Mouse (Mus musculus) kidney, postnatal 36 days (tissue): ENCODE measurements around the gene Trim41.
"Not testable (repeated sequence)": the region's sequence is repeated elsewhere in the genome, so short reads cannot be mapped to it uniquely, and the experiment has no call there.

Source experiments
- DNase-seq, 2 experiments: peaks; one replicate each; pipeline ENCODE4 v3.0.0; 2021 to 2022; ENCODE audit warnings: mixed read lengths in 2 of 2

The Trim41 gene

GRCm38 (mm10) chr11:48837310-48838180, 20.4 kb upstream of the Trim41 start:
- peak; percentile 83 to 89 for DNase-seq

GRCm38 (mm10) chr11:48836990-48837309, 19.8 kb upstream of the Trim41 start:
- DNase-seq = peak; percentile 82 to 84

DNA sequence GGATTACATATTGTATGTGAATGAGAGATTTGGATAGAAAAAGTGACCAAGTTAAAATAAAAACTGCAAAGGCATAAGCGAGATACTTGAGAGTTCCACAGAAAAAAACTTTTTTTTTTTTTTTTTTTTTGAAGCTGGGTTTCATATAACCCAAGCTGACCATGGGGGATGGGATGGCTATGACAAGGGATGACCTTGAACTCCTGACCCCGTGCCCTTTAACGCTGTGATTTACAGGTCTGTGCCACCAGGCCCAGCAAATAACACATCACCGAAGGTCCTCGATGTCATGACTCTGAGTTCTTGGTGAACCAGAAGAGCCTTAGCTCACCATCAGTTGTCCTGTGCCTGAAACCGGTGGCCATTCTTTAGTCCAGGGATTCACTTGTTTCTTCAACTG, 18.8 kb upstream of the Trim41 start:
- DNase-seq = no peak

GRCm38 (mm10) chr11:48833731-48834639, 16.8 kb upstream of the Trim41 start:
- peak; percentile 91 to 94 for DNase-seq

GRCm38 (mm10) chr11:48833078-48833730, 16.1 kb upstream of the Trim41 start:
- DNase-seq = no peak

DNA sequence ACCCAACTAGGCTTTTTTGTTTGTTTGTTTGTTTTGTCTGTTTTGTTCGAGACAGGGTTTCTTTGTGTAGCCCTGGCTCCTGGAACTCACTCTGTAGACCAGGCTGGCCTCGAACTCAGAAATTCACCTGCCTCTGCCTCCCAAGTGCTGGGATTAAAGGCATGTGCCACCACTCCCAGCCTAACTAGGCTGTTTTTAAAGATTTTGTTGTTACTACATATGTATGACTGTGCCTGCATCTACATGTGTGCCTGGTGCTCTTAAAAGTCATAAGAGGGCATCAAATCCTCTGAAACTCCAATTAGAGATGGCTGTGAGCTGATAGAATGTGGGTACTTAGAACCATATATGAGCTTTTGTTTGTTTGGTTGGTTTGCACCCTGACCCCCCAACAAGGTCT, 14.1 kb upstream of the Trim41 start:
- DNase-seq = no peak

DNA sequence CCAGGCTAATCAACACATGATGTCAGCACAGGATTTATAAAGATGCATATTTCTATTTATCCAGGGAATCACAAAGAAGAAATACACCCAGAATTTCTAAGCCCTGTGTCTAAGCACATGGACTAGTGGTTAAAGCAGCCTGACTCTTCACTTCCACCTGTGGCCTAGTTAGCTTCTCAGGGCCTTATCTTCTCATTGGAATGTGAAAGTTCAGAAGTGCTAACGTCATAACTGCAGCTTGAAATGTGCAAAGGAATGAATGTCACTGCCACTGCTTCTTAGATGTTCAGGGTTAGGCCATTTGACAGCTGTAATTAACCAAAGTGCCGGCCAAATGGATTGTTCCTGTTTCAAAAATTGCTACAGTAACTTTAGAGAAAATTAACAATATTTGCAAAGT, 13.1 kb upstream of the Trim41 start:
- DNase-seq = no peak

- no peak for DNase-seq
Observed at GRCm38 (mm10) chr11:48827926-48828325, 10.8 kb upstream of the Trim41 start.

- DNase-seq = no peak
Observed at GRCm38 (mm10) chr11:48826752-48827096, 9.6 kb upstream of the Trim41 start.

DNA sequence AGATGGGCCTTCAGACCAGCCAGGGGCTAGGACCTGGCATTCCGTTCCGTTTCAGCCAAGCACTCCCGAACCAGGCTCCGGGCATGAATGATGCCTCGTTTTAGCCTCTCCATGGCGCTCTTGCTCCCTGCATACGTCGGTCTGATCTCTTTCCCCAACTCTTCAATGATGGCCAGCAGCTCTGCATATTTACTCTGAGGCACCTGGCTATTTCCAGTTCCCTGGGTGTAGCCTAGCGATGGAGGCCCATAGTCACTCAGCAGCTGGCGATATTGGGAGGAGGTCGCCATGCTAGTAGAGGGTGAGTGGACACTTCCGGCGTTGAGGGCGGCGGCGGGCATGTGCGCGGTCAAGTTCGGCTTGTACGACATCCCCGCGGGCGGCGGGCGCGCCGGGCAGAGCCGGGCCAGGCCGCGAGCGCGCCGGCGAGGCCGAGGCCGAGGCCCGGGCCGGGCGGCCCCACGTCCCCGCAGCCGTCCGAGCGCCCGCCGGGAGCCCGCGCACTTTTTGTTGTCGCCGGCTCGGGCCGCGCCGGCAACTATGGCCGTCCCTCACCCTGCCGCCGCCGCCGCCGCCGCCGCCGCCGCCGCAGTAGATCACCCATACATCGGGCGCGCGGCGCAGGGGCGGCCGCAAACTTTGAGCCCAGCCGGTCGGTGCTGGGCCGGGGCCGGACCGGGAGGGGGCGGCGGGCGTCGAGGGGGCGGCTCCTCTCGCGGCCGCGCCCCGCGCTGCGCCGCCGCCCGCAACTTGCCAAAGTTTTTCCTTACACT, 9.0 kb upstream of the Trim41 start, which contains the start of the genes Trim7 and Gm12184:
Gene Trim7, plus strand, starts transcription at position 162 of the 773 bp plus-strand sequence.
Gene Gm12184, minus strand, starts transcription at position 677 of the 773 bp plus-strand sequence.
- not testable (repeated sequence) for DNase-seq

DNA sequence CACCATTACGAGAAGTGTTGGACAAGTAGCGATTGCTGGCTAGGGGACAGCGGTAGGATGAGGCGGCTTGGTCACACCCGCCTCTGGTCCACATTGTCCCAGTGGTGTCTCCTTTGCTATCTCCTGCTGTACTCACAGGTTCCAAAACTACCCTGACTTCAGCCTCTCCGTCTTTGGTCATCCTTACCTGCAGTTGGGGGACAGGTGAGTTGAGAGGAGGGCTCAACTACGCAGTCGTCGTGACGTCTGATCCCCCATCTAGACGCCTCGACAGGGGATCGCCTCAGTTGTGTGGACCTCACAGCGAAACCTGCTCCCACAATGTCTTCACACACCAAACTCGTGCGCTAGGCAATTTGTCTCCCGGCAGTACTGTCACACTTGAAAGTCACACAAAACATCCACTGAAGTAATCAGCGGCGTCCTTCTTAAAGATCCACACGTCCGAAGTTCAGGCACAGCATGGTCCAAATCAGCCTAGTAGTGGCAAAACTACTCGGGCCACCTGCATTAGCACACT, 7.2 kb upstream of the Trim41 start:
- no peak for DNase-seq

DNA sequence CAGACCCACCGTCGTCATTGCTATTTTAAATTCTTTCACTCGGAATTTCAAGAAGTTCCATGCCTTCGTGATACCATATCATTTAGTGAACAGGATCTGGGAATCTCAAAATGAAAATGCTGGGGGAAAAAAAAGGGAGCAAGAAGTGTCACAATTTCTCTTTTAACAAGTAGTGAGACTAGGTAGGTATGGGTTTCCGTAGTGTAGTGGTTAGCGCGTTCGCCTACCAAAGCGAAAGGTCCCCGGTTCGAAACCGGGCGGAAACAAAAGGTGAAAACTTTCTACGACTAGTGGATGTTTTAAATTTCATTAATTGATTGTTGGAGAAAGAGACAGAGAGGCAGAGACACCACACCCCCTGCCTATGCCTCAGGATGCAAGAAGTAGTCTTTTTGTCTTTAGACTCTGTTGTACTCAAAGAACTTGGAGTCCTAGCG, 6.4 kb upstream of the Trim41 start:
- DNase-seq = peak in 1 of 2 experiments; percentile 71

DNA sequence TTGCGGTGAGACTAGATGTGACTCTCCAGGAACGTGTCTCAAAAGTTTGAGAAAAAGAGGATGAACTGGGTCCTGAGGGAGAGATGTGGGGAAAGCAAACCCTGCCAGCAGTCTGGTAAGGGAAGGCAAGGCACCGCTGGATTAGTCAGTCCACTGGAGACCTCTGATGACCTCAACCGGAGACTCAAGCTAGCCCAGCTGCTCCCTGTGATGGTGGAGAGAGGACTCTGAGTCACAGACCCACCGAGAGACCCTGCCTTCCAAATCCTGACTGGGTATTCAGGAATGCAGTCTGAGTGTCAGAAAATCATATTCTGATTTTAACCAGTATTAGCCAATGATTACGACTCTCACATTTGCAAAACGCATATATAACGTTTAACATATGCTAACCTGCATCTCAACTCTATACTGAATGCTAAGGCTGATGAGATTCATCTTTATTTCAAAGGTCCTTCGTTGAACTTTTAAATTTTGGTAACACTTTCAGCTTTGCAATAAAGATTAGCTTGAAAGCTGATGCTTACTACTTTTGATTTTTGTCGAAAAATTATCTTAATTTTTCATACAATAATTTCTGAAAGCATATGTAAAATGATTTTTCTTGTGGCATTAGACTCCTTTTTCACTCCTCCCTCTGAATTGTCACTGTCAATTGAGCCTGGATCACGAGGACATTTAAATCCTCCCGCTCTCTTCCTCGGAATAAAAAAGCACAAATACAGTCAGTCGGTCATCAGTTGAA, 5.8 kb upstream of the Trim41 start:
- DNase-seq = no peak

DNA sequence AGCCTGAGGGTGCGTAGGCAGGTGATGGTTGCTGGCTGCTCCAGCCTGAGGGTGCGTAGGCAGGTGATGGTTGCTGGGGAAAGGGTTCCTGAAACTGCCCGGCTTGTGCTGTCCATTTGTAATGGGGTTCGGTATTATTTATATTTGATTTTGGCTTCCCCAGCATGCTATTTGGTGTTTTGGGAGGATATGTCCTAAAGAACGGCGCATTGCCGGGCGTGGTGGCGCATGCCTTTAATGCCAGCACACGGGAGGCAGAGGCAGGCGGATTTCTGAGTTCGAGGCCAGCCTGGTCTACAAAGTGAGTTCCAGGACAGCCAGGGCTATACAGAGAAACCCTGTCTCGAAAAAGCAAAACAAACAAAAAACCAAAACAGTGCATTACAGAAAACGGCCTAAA, 4.1 kb upstream of the Trim41 start:
- DNase-seq = not testable (repeated sequence)

- DNase-seq = no peak
Observed at GRCm38 (mm10) chr11:48820308-48820674, 3.1 kb upstream of the Trim41 start.

DNA sequence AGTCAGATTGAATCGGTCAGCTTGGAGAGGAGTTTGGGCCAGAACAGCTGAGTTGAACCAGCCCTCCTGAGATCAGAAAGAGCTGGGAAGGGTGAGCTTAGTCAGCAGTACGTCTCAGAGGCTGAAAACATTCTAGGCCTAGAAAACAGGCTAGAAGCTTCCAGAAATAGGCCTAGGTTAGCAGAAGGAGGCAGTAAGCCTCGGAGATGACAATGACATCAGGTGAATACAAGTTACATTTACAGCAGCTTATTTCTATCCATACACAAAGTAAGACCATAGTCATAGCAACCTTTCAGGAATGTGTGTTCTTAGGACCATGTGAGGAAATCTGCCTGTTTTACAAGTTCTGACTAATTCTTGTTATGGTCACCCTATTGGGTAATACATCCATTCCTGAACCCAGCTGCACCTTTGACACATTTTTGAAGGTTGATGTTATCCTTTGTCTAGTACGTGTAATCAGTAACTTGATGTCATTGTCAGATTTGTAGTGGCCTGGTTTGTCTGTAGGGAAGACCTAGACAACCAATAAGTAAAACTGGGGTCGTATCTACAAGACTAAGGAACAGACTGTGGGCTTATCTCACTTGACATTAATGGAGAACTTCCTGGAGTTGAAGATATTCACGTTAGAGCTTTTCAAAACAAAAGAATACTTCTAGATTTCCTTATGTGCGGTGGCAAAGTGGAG, 2.6 kb upstream of the Trim41 start:
- no peak for DNase-seq

DNA sequence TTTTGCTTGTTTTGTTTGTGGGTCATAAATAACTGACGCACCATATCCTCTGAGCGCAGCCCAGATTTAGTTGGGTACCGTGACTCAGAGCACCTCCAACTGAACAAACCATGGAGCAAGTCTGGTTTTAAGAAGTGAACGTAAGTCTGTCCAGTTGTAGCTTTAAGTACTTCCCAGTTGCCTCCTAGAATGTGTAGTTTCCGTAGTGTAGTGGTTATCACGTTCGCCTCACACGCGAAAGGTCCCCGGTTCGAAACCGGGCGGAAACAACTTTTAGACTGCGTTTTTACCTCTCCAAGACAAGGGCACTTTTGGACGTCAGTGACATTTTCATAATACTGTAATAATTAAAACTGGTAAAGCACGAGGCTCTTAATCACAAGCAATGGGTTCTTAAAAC, 1.2 kb upstream of the Trim41 start:
- DNase-seq = peak; percentile 91 to 92

DNA sequence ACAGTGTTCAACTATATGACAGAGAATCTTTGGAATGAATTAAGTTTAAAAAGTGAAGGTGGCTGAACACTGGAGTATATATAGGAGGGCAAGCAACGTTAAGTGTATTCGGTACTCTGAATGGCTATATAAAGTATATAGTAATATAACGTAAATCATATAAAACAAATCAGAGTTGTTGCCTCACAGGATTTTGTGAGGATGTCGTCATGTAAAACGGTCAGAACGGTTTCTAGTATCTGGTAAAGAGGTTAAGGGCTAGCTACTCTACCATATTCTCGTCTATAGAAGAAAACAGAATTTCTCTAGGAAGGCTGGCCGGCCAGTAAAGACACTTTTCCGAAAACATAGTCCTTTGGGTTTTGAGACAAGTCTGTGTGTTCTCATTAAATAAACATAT, 641 bp upstream of the Trim41 start:
- no peak for DNase-seq

GRCm38 (mm10) chr11:48816281-48816781, 822 bp downstream of the Trim41 start:
- DNase-seq = peak in 1 of 2 experiments; percentile 59

DNA sequence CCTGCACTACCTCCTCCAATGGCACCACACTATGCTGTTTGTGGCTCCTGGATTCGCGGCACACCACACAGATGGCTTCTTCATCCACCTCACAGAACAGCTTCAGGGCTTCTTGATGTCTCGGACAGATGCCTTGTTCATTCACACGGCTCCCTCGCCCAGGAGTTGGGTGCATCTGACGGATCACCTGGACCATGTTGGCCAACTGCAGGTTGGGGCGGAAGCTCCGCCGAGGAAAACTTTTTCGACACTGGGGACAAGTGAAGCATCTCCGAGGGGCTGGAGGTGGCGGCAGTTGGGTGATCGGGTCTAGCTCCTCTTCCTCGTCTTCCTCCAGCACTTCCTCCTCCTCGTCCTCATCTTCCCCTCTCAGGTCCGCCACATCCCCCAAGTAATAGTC, 1.3 kb downstream of the Trim41 start:
- no peak for DNase-seq

- no peak for DNase-seq
Observed at GRCm38 (mm10) chr11:48813782-48814181, 3.4 kb downstream of the Trim41 start.
